Mouse (Mus musculus): Measurements from ENCODE around the gene 6430531B16Rik. TPM values are rescaled to one million over a fixed set of nuclear protein-coding genes. Genes with fewer than 3 reads are reported as not detected.

6430531B16Rik gene
- total RNA-seq, 2 experiments from 2014 or later: not detected

GRCm38 (mm10) chr7:139972923-139973331, 5.6 kb downstream of the 6430531B16Rik start:
- DNase-seq: no peak
- intact Hi-C loops (cut with DNase I): loop anchor here (5.0 kb wide), 1 partner anchor 169 kb away; no protein-coding TSS in a partner anchor

GRCm38 (mm10) chr7:139971436-139971835, 7.1 kb downstream of the 6430531B16Rik start:
- peak in 1 of 2 experiments; percentile 9 for DNase-seq
- intact Hi-C loops (cut with DNase I): loop anchor here (5.0 kb wide), 1 partner anchor 171 kb away; no protein-coding TSS in a partner anchor

GRCm38 (mm10) chr7:139970979-139971378, 7.6 kb downstream of the 6430531B16Rik start:
- intact Hi-C loops (cut with DNase I): loop anchor here (5.0 kb wide), 1 partner anchor 171 kb away; no protein-coding TSS in a partner anchor
- no peak for DNase-seq

GRCm38 (mm10) chr7:139970216-139970919, 8.2 kb downstream of the 6430531B16Rik start:
- no peak for DNase-seq
- intact Hi-C loops (cut with DNase I): loop anchor here (5.0 kb wide), 1 partner anchor 172 kb away; no protein-coding TSS in a partner anchor

GRCm38 (mm10) chr7:139969348-139970130, 9.0 kb downstream of the 6430531B16Rik start:
- intact Hi-C loops (cut with DNase I): loop anchor here (1.0 to 5.0 kb wide), 3 partner anchors 25 to 173 kb away; no protein-coding TSS in a partner anchor
- DNase-seq: peak; percentile 79 to 85

- DNase-seq: no peak
- intact Hi-C loops (cut with DNase I): loop anchor here (2.0 kb wide), 1 partner anchor 94 kb away; no protein-coding TSS in a partner anchor
These were observed 10.1 kb downstream of the 6430531B16Rik start for GRCm38 (mm10) chr7:139968428-139968827.

GRCm38 (mm10) chr7:139967175-139967574, 11.4 kb downstream of the 6430531B16Rik start:
- DNase-seq: no peak
- intact Hi-C loops (cut with DNase I): no loop called here

GRCm38 (mm10) chr7:139963814-139964213, 14.7 kb downstream of the 6430531B16Rik start:
- intact Hi-C loops (cut with DNase I): no loop called here
- no peak for DNase-seq

- no peak for DNase-seq
- intact Hi-C loops (cut with DNase I): no loop called here
These were observed 17.4 kb downstream of the 6430531B16Rik start for GRCm38 (mm10) chr7:139961141-139961540.

- intact Hi-C loops (cut with DNase I): no loop called here
- DNase-seq: no peak
These were observed 20.6 kb downstream of the 6430531B16Rik start for GRCm38 (mm10) chr7:139957958-139958357.

GRCm38 (mm10) chr7:139957437-139957836, 21.1 kb downstream of the 6430531B16Rik start:
- no peak for DNase-seq
- intact Hi-C loops (cut with DNase I): no loop called here

GRCm38 (mm10) chr7:139956658-139957057, 21.9 kb downstream of the 6430531B16Rik start:
- no peak for DNase-seq
- intact Hi-C loops (cut with DNase I): no loop called here

- intact Hi-C loops (cut with DNase I): no loop called here
- no peak for DNase-seq
These were observed 23.1 kb downstream of the 6430531B16Rik start for GRCm38 (mm10) chr7:139955505-139955904.

- intact Hi-C loops (cut with DNase I): no loop called here
These were observed 26.4 kb downstream of the 6430531B16Rik start for GRCm38 (mm10) chr7:139951991-139952633.

GRCm38 (mm10) chr7:139951079-139951478, 27.5 kb downstream of the 6430531B16Rik start:
- intact Hi-C loops (cut with DNase I): no loop called here
- DNase-seq: peak; percentile 22 to 25

More at GRCm38 (mm10) chr7:139951991-139952633, 26.4 kb downstream of the 6430531B16Rik start:
- DNase-seq: no peak

GRCm38 (mm10) chr7:139950283-139950971, 28.1 kb downstream of the 6430531B16Rik start:
- intact Hi-C loops (cut with DNase I): no loop called here
- peak; percentile 47 to 58 for DNase-seq

- DNase-seq: peak; percentile 41 to 60
- intact Hi-C loops (cut with DNase I): no loop called here
These were observed 28.7 kb downstream of the 6430531B16Rik start for GRCm38 (mm10) chr7:139949893-139950282.

- DNase-seq: no peak
- intact Hi-C loops (cut with DNase I): no loop called here
These were observed 32.5 kb downstream of the 6430531B16Rik start for GRCm38 (mm10) chr7:139946032-139946431.

GRCm38 (mm10) chr7:139945516-139945915, 33.0 kb downstream of the 6430531B16Rik start:
- no peak for DNase-seq
- intact Hi-C loops (cut with DNase I): no loop called here
